Mouse (Mus musculus) E14TG2a.4 (cell line): ENCODE measurements around the gene Cntnap5b.

Source experiments
- CTCF ChIP-seq: conservative IDR thresholded peaks from 2 replicates; pipeline ENCODE4 v1.5.1; 2014; ENCODE audit warnings: low read length
- NANOG ChIP-seq: IDR thresholded peaks from 2 replicates; pipeline ENCODE4 v1.6.1; 2014; ENCODE audit warnings: borderline replicate concordance, low read length, mixed read lengths

DNA sequence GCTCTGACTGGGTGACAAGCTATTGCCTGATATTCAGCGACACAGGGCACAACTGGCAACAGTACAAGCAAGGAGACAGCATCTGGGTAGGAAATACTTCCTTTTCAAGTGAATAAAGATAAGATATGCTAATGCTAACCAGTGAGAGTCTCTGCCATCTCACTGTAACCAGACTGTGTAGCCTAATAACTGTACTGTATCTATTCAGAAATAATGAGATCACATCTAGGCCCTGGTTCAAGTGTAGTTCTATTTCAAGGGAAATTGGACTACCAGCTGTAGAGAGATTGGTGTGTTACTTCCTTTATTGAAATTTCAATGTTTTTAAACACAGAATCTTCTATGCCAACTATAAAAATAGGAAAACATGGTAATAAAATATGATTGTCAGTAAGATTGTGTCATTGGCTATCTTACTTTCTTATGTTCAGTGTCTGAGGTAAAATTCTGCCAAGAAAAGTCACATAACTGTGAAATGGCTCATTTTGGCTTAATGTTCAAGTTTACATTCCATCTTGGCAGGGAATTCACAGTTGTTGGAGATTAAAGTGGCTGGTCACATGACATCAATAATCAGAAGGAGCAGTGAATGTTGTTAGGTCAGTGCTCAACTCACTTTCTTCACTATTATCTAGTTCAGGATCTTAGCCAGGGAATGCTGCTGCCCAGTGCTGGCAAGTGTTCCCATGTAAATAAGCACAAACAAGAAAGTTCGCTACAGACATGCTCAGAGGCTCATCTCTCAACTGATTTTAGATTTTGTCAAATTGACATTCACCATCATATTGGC is 194.9 kb downstream of the Cntnap5b start:
- TF ChIP-seq CTCF (no peak), NANOG (no peak)
